Mouse (Mus musculus) olfactory bulb, adult 2 months (tissue): ENCODE data around the gene Kansl3.

Source experiments
- CTCF ChIP-seq: fragments of 200-500 bp; IDR thresholded peaks from 2 replicates; pipeline ENCODE4 v1.5.1; 2012; ENCODE audit warnings: low read depth, mild to moderate bottlenecking, low read length, moderate library complexity; ENCODE audit not compliant: insufficient read depth
- POLR2A ChIP-seq: fragments of 200-500 bp; IDR thresholded peaks from 2 replicates; pipeline ENCODE4 v1.6.1; 2012; ENCODE audit warnings: mild to moderate bottlenecking, low read depth, low read length, moderate library complexity; ENCODE audit not compliant: insufficient read depth

- TF ChIP-seq POLR2A (no peak), CTCF (no peak)
Measured at GRCm38 (mm10) chr1:36299676-36300075, 69.3 kb downstream of the Kansl3 start.
